Mouse (Mus musculus): ENCODE data around the gene Cldn19.

The Cldn19 gene

GRCm38 (mm10) chr4:119255351-119255750 is at the start of gene Cldn19:
TSS of gene Cldn19 (plus strand) at chr4:119255414.
- no peak for DNase-seq (ENCODE audit: low read depth, low spot score)

- DNase-seq (ENCODE audit: low read depth, low spot score): no peak
These were observed 38.5 kb upstream of the Cldn19 start for GRCm38 (mm10) chr4:119216667-119217066.

DNA sequence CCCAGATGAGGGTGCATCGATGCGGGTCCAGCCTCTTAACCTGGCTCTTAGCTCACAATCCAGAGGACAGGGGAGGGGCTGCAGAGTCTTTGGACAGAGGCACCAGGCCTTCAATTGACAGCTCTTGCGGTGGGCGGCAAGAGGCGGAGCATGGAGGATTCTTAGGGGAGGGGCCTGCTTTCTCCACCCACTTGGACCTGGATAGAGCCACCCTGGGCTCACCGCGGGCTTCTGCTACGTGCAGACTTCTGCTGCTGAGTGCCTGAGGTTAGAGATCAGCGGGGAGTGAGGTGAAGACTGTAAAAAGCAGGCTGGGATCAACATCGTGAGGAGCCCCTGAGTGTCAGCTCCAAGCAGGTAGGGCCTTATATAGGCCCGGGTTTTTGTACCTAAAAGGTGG is 37.0 kb upstream of the Cldn19 start, which contains the start of gene Tmem269:
Gene Tmem269 (minus strand): TSS at position 49 of the 400 bp plus-strand sequence.
- no peak for DNase-seq (ENCODE audit: low read depth, low spot score)

GRCm38 (mm10) chr4:119223696-119224095 is 31.5 kb upstream of the Cldn19 start:
- no peak for DNase-seq (ENCODE audit: low read depth, low spot score)

- no peak for DNase-seq (ENCODE audit: low read depth, low spot score)
These were observed 30.7 kb upstream of the Cldn19 start for GRCm38 (mm10) chr4:119224534-119224933.

DNA sequence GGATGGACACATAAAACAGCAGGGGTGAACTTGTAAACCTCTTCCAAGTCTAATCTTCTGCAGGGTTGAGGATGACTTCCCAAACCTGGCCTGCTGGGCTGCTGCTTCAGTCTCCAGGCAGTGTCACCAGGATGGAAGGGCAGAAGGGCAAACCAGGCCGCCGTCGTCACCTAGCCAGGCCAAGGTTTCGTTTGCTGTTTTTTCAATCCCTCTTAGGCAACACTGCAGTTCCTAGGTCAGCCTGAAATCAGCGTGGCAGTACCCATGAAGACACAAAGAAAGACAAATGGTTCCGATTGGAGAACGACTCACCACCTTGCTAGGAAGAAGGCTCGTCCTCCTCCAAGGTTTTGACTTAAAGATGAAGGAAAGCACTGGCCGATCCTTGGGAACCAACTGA is 29.5 kb upstream of the Cldn19 start:
- DNase-seq (ENCODE audit: low read depth, low spot score): no peak

- no peak for DNase-seq (ENCODE audit: low read depth, low spot score)
These were observed 28.5 kb upstream of the Cldn19 start for GRCm38 (mm10) chr4:119226751-119227150.

GRCm38 (mm10) chr4:119232410-119233255 is 22.6 kb upstream of the Cldn19 start, which contains the start of the genes AU022252 and P3h1:
TSS of gene AU022252 (minus strand) at chr4:119232712.
TSS of gene P3h1 (plus strand) at chr4:119232915.
- peak; percentile 89 for DNase-seq (ENCODE audit: low read depth, low spot score)

DNA sequence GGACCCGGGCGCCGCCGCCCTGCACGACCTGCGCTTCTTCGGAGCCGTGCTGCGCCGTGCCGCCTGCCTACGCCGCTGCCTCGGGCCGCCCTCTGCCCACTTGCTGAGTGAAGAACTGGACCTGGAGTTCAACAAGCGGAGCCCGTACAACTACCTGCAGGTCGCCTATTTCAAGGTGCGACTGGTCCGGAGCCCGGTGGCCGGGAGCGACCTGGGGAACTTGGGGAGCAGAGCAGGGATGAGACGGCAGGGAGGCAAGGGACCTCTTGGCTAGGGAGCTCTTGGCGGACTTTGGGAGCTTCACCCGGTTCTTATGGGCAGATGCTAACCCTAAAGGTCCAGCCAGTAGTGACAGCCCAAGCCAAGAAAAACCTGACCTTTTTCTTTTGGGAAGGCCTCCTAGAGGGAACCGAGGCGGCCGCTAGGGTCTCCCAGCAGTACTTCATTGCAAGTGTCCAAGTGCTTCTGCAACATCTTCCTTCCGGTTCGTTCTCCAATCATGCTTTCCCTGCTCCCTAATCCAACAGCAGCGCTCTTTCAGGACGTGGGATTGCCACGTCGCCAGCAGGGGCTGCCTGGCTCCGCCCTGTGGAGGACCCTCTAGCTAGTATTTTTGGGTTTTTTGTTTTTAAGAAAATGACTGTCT is 21.8 kb upstream of the Cldn19 start:
- DNase-seq (ENCODE audit: low read depth, low spot score): no peak

- DNase-seq (ENCODE audit: low read depth, low spot score): no peak
These were observed 20.9 kb upstream of the Cldn19 start for GRCm38 (mm10) chr4:119234348-119234747.

- no peak for DNase-seq (ENCODE audit: low read depth, low spot score)
These were observed 16.6 kb upstream of the Cldn19 start for GRCm38 (mm10) chr4:119238661-119239060.

- no peak for DNase-seq (ENCODE audit: low read depth, low spot score)
These were observed 16.0 kb upstream of the Cldn19 start for GRCm38 (mm10) chr4:119239181-119239682.

DNA sequence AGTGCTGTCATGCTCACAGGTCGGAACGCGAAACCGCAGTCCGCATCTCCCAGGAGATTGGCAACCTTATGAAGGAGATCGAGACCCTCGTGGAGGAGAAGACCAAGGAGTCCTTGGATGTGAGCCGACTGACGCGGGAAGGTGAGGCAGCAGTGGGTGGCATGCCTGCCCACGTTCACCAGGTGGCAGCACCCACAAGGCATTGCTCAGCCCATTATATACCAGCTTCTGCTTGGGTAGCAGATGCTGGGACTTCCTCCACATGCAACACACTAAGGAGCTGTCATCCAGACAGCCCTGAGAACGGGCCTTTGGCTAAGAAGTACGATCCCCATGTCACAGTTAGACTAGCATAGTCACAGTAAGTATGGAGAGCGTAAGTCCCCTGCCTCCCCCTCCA is 13.6 kb upstream of the Cldn19 start:
- DNase-seq (ENCODE audit: low read depth, low spot score): no peak

DNA sequence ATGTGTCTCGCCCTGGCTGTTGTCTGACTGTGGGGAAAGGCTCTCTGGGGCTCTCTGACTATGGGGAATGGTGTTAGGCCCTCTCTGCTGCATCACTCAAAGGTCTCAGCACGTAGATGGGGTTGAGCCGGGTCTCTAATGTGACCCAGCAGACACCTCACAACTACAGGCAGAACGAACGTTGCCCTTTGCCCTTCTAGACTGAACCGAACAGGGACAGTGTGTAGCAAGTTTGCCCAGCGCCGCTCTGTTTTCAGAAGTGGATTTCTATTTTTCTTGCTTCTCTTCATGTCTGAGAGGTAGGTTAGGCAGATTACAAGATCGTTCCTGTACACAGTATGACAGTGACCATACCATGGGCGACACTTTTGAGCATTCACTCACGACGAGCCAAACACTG is 12.6 kb upstream of the Cldn19 start:
- no peak for DNase-seq (ENCODE audit: low read depth, low spot score)

DNA sequence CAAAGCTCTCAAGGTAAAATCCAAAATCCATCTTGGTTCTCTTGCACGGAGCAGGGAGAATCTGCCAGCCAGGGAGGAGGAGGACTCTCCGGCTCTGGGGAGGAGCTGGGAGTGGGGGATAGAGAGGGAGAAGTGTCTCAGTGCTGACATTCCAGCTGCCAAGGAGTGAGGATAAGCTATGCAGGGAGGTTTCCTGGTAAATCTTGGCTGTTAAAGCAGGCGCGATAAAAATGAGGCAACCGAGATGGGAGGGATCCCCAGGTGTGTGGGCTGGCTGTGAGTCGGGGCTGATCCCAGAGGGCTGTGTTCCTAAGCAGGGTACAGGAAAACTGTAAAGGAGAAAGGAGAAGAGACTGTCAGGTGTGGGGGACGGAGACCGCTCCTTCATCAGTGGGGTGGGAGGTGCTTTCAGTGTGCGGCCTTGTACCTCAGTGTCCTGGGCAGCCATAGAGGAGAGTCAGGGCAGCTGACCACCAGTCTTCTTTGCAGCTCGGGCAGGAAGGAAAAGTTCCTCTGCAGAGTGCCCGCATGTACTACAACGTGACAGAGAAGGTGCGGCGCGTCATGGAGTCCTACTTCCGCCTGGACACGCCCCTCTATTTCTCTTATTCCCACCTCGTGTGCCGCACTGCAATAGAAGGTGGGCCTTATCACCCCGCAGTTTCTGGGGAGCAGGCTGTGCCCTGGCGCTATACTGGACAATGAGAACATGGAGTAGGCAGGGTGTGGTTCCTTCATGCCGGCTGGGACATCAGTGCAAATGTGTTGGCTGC is 10.6 kb upstream of the Cldn19 start:
- no peak for DNase-seq (ENCODE audit: low read depth, low spot score)

- no peak for DNase-seq (ENCODE audit: low read depth, low spot score)
These were observed 9.7 kb upstream of the Cldn19 start for GRCm38 (mm10) chr4:119245556-119245955.

- no peak for DNase-seq (ENCODE audit: low read depth, low spot score)
These were observed 9.3 kb upstream of the Cldn19 start for GRCm38 (mm10) chr4:119245961-119246360.

GRCm38 (mm10) chr4:119246688-119247225 is 8.5 kb upstream of the Cldn19 start:
- no peak for DNase-seq (ENCODE audit: low read depth, low spot score)

GRCm38 (mm10) chr4:119247462-119248235 is 7.6 kb upstream of the Cldn19 start:
- DNase-seq (ENCODE audit: low read depth, low spot score): peak; percentile 67

DNA sequence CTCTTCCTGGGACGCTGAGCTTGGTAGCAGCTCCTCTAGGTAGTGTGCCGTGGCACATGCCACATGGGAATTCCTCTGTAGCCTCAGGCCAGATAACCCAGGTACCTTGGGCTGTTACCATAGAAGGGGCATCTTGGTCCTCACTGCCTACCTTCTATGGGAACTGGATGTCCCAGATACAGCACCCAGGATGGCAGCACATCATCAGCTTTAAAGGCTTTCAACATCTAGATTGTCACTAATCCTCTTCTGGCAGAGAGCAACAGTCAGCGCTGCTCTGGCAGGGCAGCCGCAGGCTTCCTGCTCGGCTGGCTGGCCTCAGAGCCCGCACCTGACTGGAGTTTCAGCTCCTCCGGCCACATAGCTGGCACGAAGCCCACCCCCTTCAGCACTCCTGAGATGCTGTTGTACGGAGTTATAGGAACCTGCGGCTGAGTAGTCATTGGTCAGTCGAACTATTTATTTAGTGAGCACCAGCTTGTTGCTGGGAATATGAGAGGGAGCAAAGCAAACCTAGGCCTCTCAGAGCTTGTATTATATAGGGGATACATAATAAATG is 6.7 kb upstream of the Cldn19 start:
- DNase-seq (ENCODE audit: low read depth, low spot score): no peak

All from WW6 (cell line).